Mouse (Mus musculus) limb, embryonic 14.5 days (tissue): ENCODE measurements around the gene Gm21149. TPM values are rescaled to one million over a fixed set of nuclear protein-coding genes. Genes with fewer than 3 reads are reported as not detected.
A peak's percentile ranks its signal among the peaks of the same experiment; 100 is the strongest.
"Not testable (repeated sequence)": the region's sequence is repeated elsewhere in the genome, so short reads cannot be mapped to it uniquely, and the experiment has no call there.

Experiments
- ATAC-seq: fragments of 200-750 bp; cut with Nextera tagmentation; 2 replicates; pipeline ENCODE4 v1.8.0; 2017; ENCODE audit warnings: low read depth, moderate number of reproducible peaks, moderate TSS enrichment; ENCODE audit not compliant: low FRiP score
- DNase-seq: peaks from one replicate; pipeline ENCODE4 v3.0.0-alpha.2; 2015; ENCODE audit warnings: low spot score
- H3K27ac ChIP-seq: fragments of 300-500 bp; sonication (generic); replicated peaks from 2 replicates; pipeline ENCODE4 v1.5.1; 2014; ENCODE audit warnings: low read depth, mild to moderate bottlenecking, low read length, moderate library complexity, mixed read lengths
- H3K27me3 ChIP-seq: fragments of 300-500 bp; sonication (generic); 2 replicates; pipeline ENCODE4 v1.6.1; 2014; ENCODE audit warnings: low read length, mixed read lengths; ENCODE audit not compliant: control insufficient read depth, insufficient read depth
- H3K36me3 ChIP-seq: fragments of 300-500 bp; sonication (generic); 2 replicates; pipeline ENCODE4 v1.6.1; 2014; ENCODE audit warnings: mild to moderate bottlenecking, low read length, moderate library complexity, mixed read lengths; ENCODE audit not compliant: control insufficient read depth, insufficient read depth
- H3K4me1 ChIP-seq: fragments of 300-500 bp; sonication (generic); 2 replicates; pipeline ENCODE4 v1.6.1; 2014; ENCODE audit warnings: antibody characterized with exemption, low read length, mixed read lengths; ENCODE audit not compliant: control insufficient read depth, insufficient read depth
- H3K4me2 ChIP-seq: fragments of 300-500 bp; sonication (generic); replicated peaks from 2 replicates; pipeline ENCODE4 v1.6.1; 2014; ENCODE audit warnings: low read depth, mild to moderate bottlenecking, low read length, moderate library complexity; ENCODE audit not compliant: severe bottlenecking
- H3K4me3 ChIP-seq: fragments of 300-500 bp; sonication (generic); replicated peaks from 2 replicates; pipeline ENCODE4 v1.5.1; 2014; ENCODE audit warnings: low read length
- H3K9ac ChIP-seq: fragments of 300-500 bp; sonication (generic); 2 replicates; pipeline ENCODE4 v1.6.1; 2014; ENCODE audit warnings: mild to moderate bottlenecking, low read depth, low read length, moderate library complexity; ENCODE audit not compliant: severe bottlenecking
- H3K9me3 ChIP-seq: fragments of 300-500 bp; sonication (generic); 2 replicates; pipeline ENCODE4 v1.6.1; 2016; ENCODE audit warnings: low read length; ENCODE audit not compliant: control insufficient read depth
- WGBS: fragments of 180-500 bp; shearing (Covaris S2); extraction: QIAGEN DNeasy Blood & Tissue Kit; methylation state at CpG from one replicate; pipeline ENCODE4 v1.1.7; 2014; 5-methylcytosine and 5-hydroxymethylcytosine counted together
- polyA plus RNA-seq, 2 experiments: library from polyadenylated mRNA; depleted of rRNA in 1 of 2; stranded (reverse) in 1 of 2; unstranded in 1 of 2; fragments of >200 nt; fragmentation: Nextera tagmentation in 1 of 2; extraction: Ambion mirVana in 1 of 2; gene quantifications; 2 replicates each; pipeline versions ENCODE4 v1.2.1 to v1.2.3; 2012 to 2014

The Gm21149 gene
- not detected in 2 replicates for polyA plus RNA-seq (2012; rRNA removed)
- not detected in 2 replicates for polyA plus RNA-seq (2014; fragmentation: Nextera tagmentation; extraction: Ambion mirVana)

- not testable (repeated sequence) for H3K9me3 ChIP-seq, H3K4me1 ChIP-seq, ATAC-seq, H3K4me3 ChIP-seq, H3K36me3 ChIP-seq, H3K9ac ChIP-seq, DNase-seq, H3K27me3 ChIP-seq, H3K27ac ChIP-seq, H3K4me2 ChIP-seq
- WGBS = 65% methylated on average over 1 of the region's 1 CpGs
These were observed at the start of gene Gm21149 for GRCm38 (mm10) chr5:15476423-15476822. Gm21149 (minus strand) TSS chr5:15476523.

DNA sequence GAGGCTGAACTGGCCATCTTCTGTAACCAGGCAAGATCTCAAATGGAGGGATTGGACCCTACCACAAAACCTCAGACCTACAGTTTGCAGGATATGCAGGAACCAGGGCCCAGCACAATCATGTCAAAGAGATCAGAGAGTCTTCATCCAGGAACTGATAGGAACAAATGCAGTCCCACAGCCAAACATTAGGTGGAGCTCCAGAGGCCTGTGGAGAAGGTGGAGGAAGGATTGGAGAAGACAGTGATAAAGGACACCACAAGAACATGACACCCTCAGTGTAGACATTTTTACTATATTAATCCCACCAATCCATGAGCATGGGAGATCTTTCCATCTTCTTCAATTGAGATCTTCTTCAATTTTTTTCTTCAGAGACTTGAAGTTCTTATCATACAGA is 46.1 kb upstream of the Gm21149 start:
- H3K27me3 ChIP-seq, H3K9me3 ChIP-seq, DNase-seq, H3K27ac ChIP-seq, H3K36me3 ChIP-seq, H3K4me1 ChIP-seq, H3K4me3 ChIP-seq, H3K4me2 ChIP-seq, ATAC-seq, H3K9ac ChIP-seq: not testable (repeated sequence)

DNA sequence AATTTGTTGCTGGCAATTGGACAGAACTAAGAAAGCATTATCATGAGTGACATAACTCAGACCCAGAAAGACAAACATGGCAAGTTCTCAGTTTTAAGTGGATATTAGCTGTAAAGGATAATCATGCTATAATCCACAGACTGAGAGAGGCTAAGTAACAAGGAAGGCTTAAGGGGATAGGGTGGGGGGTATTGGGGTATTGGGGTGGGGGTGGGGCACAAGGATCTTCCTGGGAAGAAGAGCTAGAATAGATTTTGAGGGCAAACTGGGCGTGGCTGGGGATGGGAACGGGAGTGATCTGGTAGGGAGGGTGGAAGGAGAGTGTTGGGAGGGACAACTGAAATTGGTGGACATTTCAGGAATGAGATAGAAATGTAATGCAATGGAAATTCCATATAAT is 45.7 kb upstream of the Gm21149 start:
- H3K9ac ChIP-seq, H3K9me3 ChIP-seq, H3K4me1 ChIP-seq, H3K27me3 ChIP-seq, H3K27ac ChIP-seq, ATAC-seq, H3K36me3 ChIP-seq, H3K4me3 ChIP-seq, H3K4me2 ChIP-seq, DNase-seq: not testable (repeated sequence)
- WGBS = 33% methylated on average over 2 of the region's 2 CpGs

GRCm38 (mm10) chr5:15520418-15520817 is 44.1 kb upstream of the Gm21149 start:
- not testable (repeated sequence) for H3K27ac ChIP-seq, H3K36me3 ChIP-seq, H3K4me1 ChIP-seq, H3K9ac ChIP-seq, H3K9me3 ChIP-seq, ATAC-seq, H3K4me3 ChIP-seq, H3K4me2 ChIP-seq, H3K27me3 ChIP-seq
- WGBS = 20% methylated on average over 5 of the region's 5 CpGs
- DNase-seq = peak; percentile 14

DNA sequence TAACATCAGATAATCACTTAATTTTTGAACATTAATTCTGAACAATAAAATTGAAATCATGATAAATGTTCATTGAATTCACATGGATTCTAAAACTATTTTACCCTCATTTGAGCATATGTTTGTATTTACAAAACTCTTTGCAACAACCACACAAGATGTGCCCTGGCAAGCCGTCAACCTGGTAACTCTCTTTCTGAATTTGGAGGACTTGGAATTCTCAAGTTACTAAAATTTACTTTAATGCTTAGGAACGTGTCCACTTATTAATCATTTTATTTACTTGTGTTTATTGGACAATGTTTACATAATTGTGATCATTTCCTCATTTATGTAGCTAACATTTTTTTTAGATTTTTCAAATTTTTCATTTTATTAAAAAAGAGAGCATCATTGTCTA is 40.8 kb upstream of the Gm21149 start:
- H3K9me3 ChIP-seq, H3K4me1 ChIP-seq, H3K27ac ChIP-seq, H3K4me3 ChIP-seq, H3K9ac ChIP-seq, H3K4me2 ChIP-seq, H3K27me3 ChIP-seq, H3K36me3 ChIP-seq, DNase-seq: not testable (repeated sequence)
- WGBS = 66% methylated on average over 2 of the region's 2 CpGs
- peak; percentile 15; the same call in 1 of the 2 replicates for ATAC-seq

GRCm38 (mm10) chr5:15512236-15512635 is 35.9 kb upstream of the Gm21149 start:
- not testable (repeated sequence) for DNase-seq, H3K27ac ChIP-seq, ATAC-seq, H3K4me2 ChIP-seq, H3K9ac ChIP-seq, H3K4me3 ChIP-seq, H3K36me3 ChIP-seq, H3K27me3 ChIP-seq, H3K4me1 ChIP-seq
- 65% methylated on average over 3 of the region's 3 CpGs for WGBS
- peaks cover 16% of the 10 kb centered on the region for H3K9me3 ChIP-seq

DNA sequence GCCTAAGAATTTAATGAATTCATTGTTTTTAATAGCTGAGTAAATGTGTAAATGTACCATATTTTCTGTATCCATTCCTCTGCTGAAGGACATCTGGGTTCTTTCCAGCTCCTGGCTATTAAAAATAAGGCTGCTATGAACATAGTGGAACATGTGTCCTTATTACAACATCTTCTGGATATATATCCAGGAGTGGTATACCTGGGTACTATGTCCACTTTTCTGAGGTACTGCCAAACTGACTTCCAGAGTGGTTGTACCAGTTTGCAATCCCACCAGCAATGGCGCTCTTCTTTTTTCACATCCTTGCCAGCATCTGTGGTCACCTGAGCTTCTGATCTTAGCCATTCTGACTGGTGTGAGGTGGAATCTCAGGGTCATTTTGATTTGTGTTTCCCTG is 33.6 kb upstream of the Gm21149 start:
- not testable (repeated sequence) for H3K36me3 ChIP-seq, H3K9ac ChIP-seq, DNase-seq, ATAC-seq, H3K4me2 ChIP-seq, H3K27me3 ChIP-seq, H3K4me1 ChIP-seq, H3K4me3 ChIP-seq, H3K27ac ChIP-seq
- 81% methylated on average over 1 of the region's 1 CpGs for WGBS
- H3K9me3 ChIP-seq = peaks cover 16% of the 10 kb centered on the region

GRCm38 (mm10) chr5:15508460-15509451 is 32.4 kb upstream of the Gm21149 start:
- H3K9me3 ChIP-seq = peaks cover 16% of the 10 kb centered on the region
- H3K4me2 ChIP-seq, H3K9ac ChIP-seq, H3K4me1 ChIP-seq, H3K27me3 ChIP-seq, H3K4me3 ChIP-seq, H3K27ac ChIP-seq, H3K36me3 ChIP-seq: not testable (repeated sequence)
- 0 out of 2 replicates have a peak, but pooled peaks have one; percentile 50 for ATAC-seq
- 59% methylated on average over 6 of the region's 6 CpGs for WGBS
- peak; percentile 16 for DNase-seq
